25 mouse cellular contexts compared by ENCODE assay signal in genomic region chr17:63520691-63521090, GRCm38 (mm10). TPM values are rescaled to one million over a fixed set of nuclear protein-coding genes. Genes with fewer than 3 reads are reported as not detected.
A peak's percentile ranks its signal among the peaks of the same experiment; 100 is the strongest.
DNase-seq lines count a peak whose midpoint lies in the region; ATAC-seq and TF ChIP-seq lines count a peak whose summit lies in the region.
"Had no signal": no experiment of that assay in that cellular context is flagged by ENCODE, and none has a peak within 500 bp of the region (broad histone marks: within the 10 kb centered on the region; RNA-seq: fewer than 3 reads in every experiment).

No protein-coding gene starts in this region.

- H3K4me2 ChIP-seq in limb, embryonic 14.5 days (replicated peaks; ENCODE audit: low read depth, low read length, severe bottlenecking): no peak overlapping the region
- no peak overlapping the region for H3K4me2 ChIP-seq in kidney, embryonic 15.5 days
- H3K4me2 ChIP-seq: hindbrain, embryonic 12.5 days; intestine, embryonic 15.5 days; limb, embryonic 12.5 days; liver, embryonic 11.5 days; midbrain, embryonic 11.5 days had no signal

- H3K36me3 ChIP-seq in limb, embryonic 14.5 days (ENCODE audit: control insufficient read depth, insufficient read depth, low read length): no peaks in the 10 kb centered on the region
- H3K36me3 ChIP-seq in limb, embryonic 10.5 days: no peaks in the 10 kb centered on the region
- no peaks in the 10 kb centered on the region for H3K36me3 ChIP-seq in kidney, embryonic 15.5 days
- H3K36me3 ChIP-seq: hindbrain, embryonic 12.5 days; intestine, embryonic 15.5 days; limb, embryonic 12.5 days had no signal

- no peaks in the 10 kb centered on the region for H3K27me3 ChIP-seq in limb, embryonic 14.5 days (ENCODE audit: control insufficient read depth, insufficient read depth, low read length)
- H3K27me3 ChIP-seq in limb, embryonic 10.5 days (ENCODE audit: low read depth, poor library complexity, severe bottlenecking): no peaks in the 10 kb centered on the region
- no peaks in the 10 kb centered on the region for H3K27me3 ChIP-seq in kidney, embryonic 15.5 days
- H3K27me3 ChIP-seq: hindbrain, embryonic 12.5 days; intestine, embryonic 15.5 days; limb, embryonic 12.5 days had no signal

- no peaks in the 10 kb centered on the region for H3K4me1 ChIP-seq in limb, embryonic 14.5 days (ENCODE audit: control insufficient read depth, insufficient read depth, low read length)
- no peaks in the 10 kb centered on the region for H3K4me1 ChIP-seq in limb, embryonic 10.5 days
- H3K4me1 ChIP-seq in kidney, embryonic 15.5 days: no peaks in the 10 kb centered on the region
- H3K4me1 ChIP-seq: hindbrain, embryonic 12.5 days; intestine, embryonic 15.5 days; limb, embryonic 12.5 days had no signal

- no peak for DNase-seq in frontal cortex, postnatal 14 days (ENCODE audit: low spot score in 2 of 2)
- peak; percentile 15 for DNase-seq in limb, embryonic 14.5 days (ENCODE audit: low spot score)
- no peak for DNase-seq in limb, embryonic 10.5 days (ENCODE audit: low spot score)
- peak; percentile 12 for DNase-seq in right cerebral cortex, postnatal 14 days
- no peak for DNase-seq in right cerebral cortex, postnatal 25 days
- DNase-seq: adrenal gland, adult 2 months; adrenal gland, postnatal 36 days; B cell, adult 2 months; cerebellum, adult 2 months; gastrocnemius, postnatal 10 days; kidney, adult 8-10 months; kidney, postnatal 10 days; layer of hippocampus, postnatal 36 days; thymus, postnatal 4 days had no signal

- no peak overlapping the region for H3K9ac ChIP-seq in limb, embryonic 14.5 days (ENCODE audit: low read depth, low read length, severe bottlenecking)
- H3K9ac ChIP-seq in kidney, embryonic 15.5 days: no peak overlapping the region
- H3K9ac ChIP-seq: hindbrain, embryonic 12.5 days; intestine, embryonic 15.5 days; limb, embryonic 12.5 days had no signal

- TF ChIP-seq POLR2A in limb, embryonic 14.5 days (IDR thresholded peaks at IDR 0.05; ENCODE audit: borderline replicate concordance, extremely low read depth, insufficient read depth, insufficient read length): no peak

- H3K9me3 ChIP-seq in limb, embryonic 14.5 days (ENCODE audit: control insufficient read depth, low read length): no peaks in the 10 kb centered on the region
- no peaks in the 10 kb centered on the region for H3K9me3 ChIP-seq in limb, embryonic 10.5 days (replicated peaks)
- no peaks in the 10 kb centered on the region for H3K9me3 ChIP-seq in kidney, embryonic 15.5 days (replicated peaks)
- H3K9me3 ChIP-seq: hindbrain, embryonic 12.5 days; intestine, embryonic 15.5 days; limb, embryonic 12.5 days had no signal

- peak; percentile 87 for ATAC-seq in frontal cortex, adult (ENCODE audit: low TSS enrichment)
- ATAC-seq in limb, embryonic 14.5 days (ENCODE audit: low FRiP score, low read depth): no peak
- no peak for ATAC-seq in kidney, embryonic 15.5 days (replicated peaks; ENCODE audit: low FRiP score)
- ATAC-seq: activated CD4-positive, CD25-positive, alpha-beta regulatory T cell, adult 4 months; forebrain, embryonic 16.5 days; hindbrain, postnatal 0 days; midbrain, embryonic 16.5 days had no signal

- no peak overlapping the region for H3K27ac ChIP-seq in limb, embryonic 14.5 days (replicated peaks; ENCODE audit: low read depth, low read length)
- H3K27ac ChIP-seq in limb, embryonic 10.5 days: no peak overlapping the region
- no peak overlapping the region for H3K27ac ChIP-seq in kidney, embryonic 15.5 days
- H3K27ac ChIP-seq: hindbrain, embryonic 12.5 days; hindbrain, postnatal 0 days; intestine, embryonic 15.5 days; limb, embryonic 12.5 days had no signal

- no peak overlapping the region for H3K4me3 ChIP-seq in limb, embryonic 14.5 days (replicated peaks; ENCODE audit: low read length)
- H3K4me3 ChIP-seq in limb, embryonic 10.5 days: no peak overlapping the region
- H3K4me3 ChIP-seq in kidney, embryonic 15.5 days (replicated peaks): no peak overlapping the region
- H3K4me3 ChIP-seq: hindbrain, embryonic 12.5 days; intestine, embryonic 15.5 days; limb, embryonic 12.5 days had no signal

- WGBS in limb, embryonic 14.5 days: 82% methylated on average over 2 of the region's 2 CpGs
- 92% methylated on average over 2 of the region's 2 CpGs for WGBS in limb, embryonic 10.5 days
- WGBS in kidney, embryonic 15.5 days: 84% methylated on average over 2 of the region's 2 CpGs

RNA-seq across cellular contexts. Expression of gene Fbxl17, which starts 20.9 kb away (rescaled TPM):
- 12.6 and 13.3 TPM in 2 replicates for polyA plus RNA-seq in limb, embryonic 14.5 days (2012; rRNA removed)
- polyA plus RNA-seq in limb, embryonic 14.5 days (2014; fragmentation: Nextera tagmentation; extraction: Ambion mirVana): 12.9 and 14.7 TPM in 2 replicates
- polyA plus RNA-seq in limb, embryonic 10.5 days (2016; fragmentation: Nextera tagmentation; extraction: Ambion mirVana): 4.4 and 4.6 TPM in 2 replicates
- 5.0 and 5.7 TPM in 2 replicates for polyA plus RNA-seq in kidney, embryonic 15.5 days (2015; fragmentation: Nextera tagmentation; extraction: Ambion mirVana)

Comparison
In these comparisons a context has a peak if more than half of its experiments do, and no peak if none do; other contexts are left out.
1. DNase-seq: peak in limb, embryonic 14.5 days (single experiment) and right cerebral cortex, postnatal 14 days (single experiment); none in frontal cortex, postnatal 14 days (0 of 2), limb, embryonic 10.5 days (single experiment) and right cerebral cortex, postnatal 25 days (single experiment).